Mouse (Mus musculus) heart, postnatal 14 days (tissue): ENCODE results near the gene Gm37419. TPM values are rescaled to one million over a fixed set of nuclear protein-coding genes. Genes with fewer than 3 reads are reported as not detected.

ENCODE experiments used
- total RNA-seq, 2 experiments: library from RNA; stranded (reverse); gene quantifications; 2 replicates each; pipeline ENCODE4 v1.2.3; 2021

Gm37419 gene
- total RNA-seq, 2 experiments from 2014 or later, result not detected

Other genes starting within 250 kb of the Gm37419 start
- not detected for gene Sst, start 97.5 kb upstream of the Gm37419 start, total RNA-seq
- gene Rtp2, start 56.1 kb upstream of the Gm37419 start, total RNA-seq, result not detected
- 10 to 100 TPM; 14.9 to 17.4 TPM for gene Bcl6, start 370 bp downstream of the Gm37419 start, total RNA-seq